Mouse (Mus musculus) CH12.LX (cell line): ENCODE results near the gene Herc1. TPM values are rescaled to one million over a fixed set of nuclear protein-coding genes. Genes with fewer than 3 reads are reported as not detected.

Experiments used
- DNase-seq: peaks from one replicate; pipeline ENCODE4 v3.0.0-alpha.2; 2013; ENCODE audit errors: extremely low read depth
- H3K27ac ChIP-seq: 2 replicates; pipeline ENCODE4 v1.5.1; 2012; ENCODE audit warnings: low read depth, mild to moderate bottlenecking, control low read depth, moderate library complexity; ENCODE audit not compliant: insufficient read depth
- H3K27me3 ChIP-seq: replicated peaks from 2 replicates; pipeline ENCODE3; 2012; ENCODE audit warnings: inconsistent platforms
- H3K36me3 ChIP-seq, 2 experiments: replicated peaks in 1 of 2; 2 replicates each; pipeline versions ENCODE3 to v1.6.1; 2012; ENCODE audit warnings: inconsistent platforms in 1 of 2, low read length in 1 of 2, mild to moderate bottlenecking in 1 of 2, mixed read lengths in 1 of 2, moderate library complexity in 1 of 2; ENCODE audit not compliant: control insufficient read depth in 1 of 2, insufficient read depth in 1 of 2
- H3K4me1 ChIP-seq, 2 experiments: 2 replicates each; pipeline ENCODE4 v1.6.1; 2012; ENCODE audit warnings: inconsistent platforms in 1 of 2, moderate library complexity in 1 of 2; ENCODE audit not compliant: insufficient read depth in 2 of 2, control insufficient read depth in 1 of 2
- H3K4me2 ChIP-seq: 2 replicates; pipeline ENCODE4 v1.6.1; 2012; ENCODE audit warnings: low read depth, mild to moderate bottlenecking, control low read depth; ENCODE audit not compliant: poor library complexity, insufficient read depth, severe bottlenecking
- H3K4me3 ChIP-seq, 3 experiments: fragments of 150-350 bp in 1 of 3; sonication (generic) in 1 of 3; replicated peaks in 1 of 3; 2 replicates each; pipeline versions ENCODE3 to v1.5.1; 2011 to 2012; ENCODE audit warnings: low read depth in 2 of 3, low read length in 2 of 3, mild to moderate bottlenecking in 2 of 3, moderate library complexity in 2 of 3, control low read depth in 1 of 3, improper control_type of control experiment in 1 of 3, inconsistent platforms in 1 of 3, mixed read lengths in 1 of 3; ENCODE audit not compliant: poor library complexity in 1 of 3
- H3K79me2 ChIP-seq: replicated peaks from 2 replicates; pipeline ENCODE4 v1.6.1; 2012; ENCODE audit warnings: mild to moderate bottlenecking, moderate library complexity; ENCODE audit not compliant: control insufficient read depth, poor library complexity, insufficient read depth, severe bottlenecking; ENCODE audit errors: extremely low read depth
- H3K9ac ChIP-seq: 2 replicates; pipeline ENCODE4 v1.6.1; 2012; ENCODE audit warnings: low read depth, mild to moderate bottlenecking, control low read depth, moderate library complexity; ENCODE audit not compliant: insufficient read depth
- H3K9me3 ChIP-seq: replicated peaks from 2 replicates; pipeline ENCODE3; 2012; ENCODE audit warnings: low read length, inconsistent platforms, mixed read lengths
- BHLHE40 ChIP-seq: IDR thresholded peaks from 2 replicates; pipeline ENCODE4 v1.6.1; 2011; ENCODE audit warnings: mild to moderate bottlenecking, low read depth, low read length, improper control_type of control experiment
- CHD2 ChIP-seq: IDR thresholded peaks from 2 replicates; pipeline ENCODE4 v1.6.1; 2011; ENCODE audit warnings: low read length, improper control_type of control experiment
- EP300 ChIP-seq: IDR thresholded peaks from 2 replicates; pipeline ENCODE4 v1.6.1; 2011; ENCODE audit warnings: low read length, improper control_type of control experiment
- GABPA ChIP-seq: IDR thresholded peaks from 2 replicates; pipeline ENCODE4 v1.6.1; 2012; ENCODE audit warnings: low read depth, low read length, improper control_type of control experiment, inconsistent platforms; ENCODE audit not compliant: insufficient replicate concordance
- MAFK ChIP-seq: IDR thresholded peaks from 2 replicates; pipeline ENCODE4 v1.6.1; 2011; ENCODE audit warnings: low read length, improper control_type of control experiment; ENCODE audit not compliant: insufficient replicate concordance
- MXI1 ChIP-seq: IDR thresholded peaks from 2 replicates; pipeline ENCODE4 v1.6.1; 2011; ENCODE audit warnings: mild to moderate bottlenecking, low read depth, low read length, improper control_type of control experiment
- MYC ChIP-seq: IDR thresholded peaks from 2 replicates; pipeline ENCODE4 v1.6.1; 2011; ENCODE audit warnings: low read depth, mild to moderate bottlenecking, improper control_type of control experiment, low read length
- NRF1 ChIP-seq: IDR thresholded peaks from 2 replicates; pipeline ENCODE4 v1.6.1; 2014; ENCODE audit warnings: low read depth, mild to moderate bottlenecking, inconsistent platforms, low read length, improper control_type of control experiment, moderate library complexity
- SMC3 ChIP-seq: IDR thresholded peaks from 2 replicates; pipeline ENCODE4 v1.6.1; 2011; ENCODE audit warnings: low read depth, low read length, improper control_type of control experiment
- USF2 ChIP-seq: conservative IDR thresholded peaks from 2 replicates; pipeline ENCODE4 v1.6.1; 2011; ENCODE audit warnings: low read depth, low read length, improper control_type of control experiment
- ZMIZ1 ChIP-seq: IDR thresholded peaks from 2 replicates; pipeline ENCODE4 v1.6.1; 2012; ENCODE audit warnings: low read depth, mild to moderate bottlenecking, inconsistent platforms, low read length, improper control_type of control experiment
- ZNF384 ChIP-seq: IDR thresholded peaks from 2 replicates; pipeline ENCODE4 v1.6.1; 2012; ENCODE audit warnings: low read depth, low read length, improper control_type of control experiment, inconsistent platforms
- dilution Hi-C: fragments of 300-500 bp; cut with MboI; formaldehyde crosslinking; loops from 2 replicates; pipeline ENCODE4 v1.14.3; 2020; ENCODE audit warnings: low sequenced_read_pairs; ENCODE audit not compliant: extremely low pct_unique_long_range_greater_than_20kb, extremely low pct_ligation_motif_present
- in situ Hi-C: fragments of 300-500 bp; cut with MboI; formaldehyde crosslinking; loops from 3 replicates; pipeline ENCODE4 v1.14.3; 2019; ENCODE audit warnings: low sequenced_read_pairs, low pct_ligation_motif_present, low pct_unique_long_range_greater_than_20kb, mixed read lengths
- polyA plus RNA-seq: library from polyadenylated mRNA; unstranded; fragments of >175 nt; gene quantifications from 2 replicates; pipeline ENCODE4 v1.2.1, GENCODE M21; 2012; ENCODE audit warnings: low read depth; ENCODE audit not compliant: insufficient read length
- total RNA-seq, 2 experiments: library from RNA; depleted of rRNA; stranded (reverse); fragments of 300-350 nt in 1 of 2; fragments of >200 nt in 1 of 2; gene quantifications; 2 replicates each; pipeline ENCODE4 v1.2.3; 2012 to 2014

The Herc1 gene
- total and polyA plus RNA-seq, 3 experiments, result 33.2 to 45.2 (median 42.1) TPM

- H3K4me1 ChIP-seq, result peaks cover 5 to 48% of the 10 kb centered on the region in 2 experiments
- no peak for DNase-seq
- H3K79me2 ChIP-seq, result no peaks in the 10 kb centered on the region
- dilution Hi-C loops, result no loop called here
- no peaks in the 10 kb centered on the region for H3K27me3 ChIP-seq
- H3K9ac ChIP-seq, result no peak overlapping the region
- no peak overlapping the region for H3K27ac ChIP-seq
- no peaks in the 10 kb centered on the region for H3K36me3 ChIP-seq
- H3K4me3 ChIP-seq, result no peak overlapping the region
- TF ChIP-seq CHD2, result no peak
- no peak for TF ChIP-seq SMC3
- TF ChIP-seq ZMIZ1, result no peak
- TF ChIP-seq USF2, result no peak
- no peak for TF ChIP-seq NRF1
- no peak for TF ChIP-seq ZNF384
- TF ChIP-seq, all 38 proteins: peak for 0
- in situ Hi-C loops, result loop anchor here (5.0 kb wide), 1 partner anchor 33 kb away; no protein-coding TSS in a partner anchor
- Histone ChIP-seq H3K4me2 (no peak overlapping the region), H3K9me3 (no peaks in the 10 kb centered on the region)
These were observed 9.7 kb upstream of the Herc1 start for GRCm38 (mm10) chr9:66340394-66341094.

GRCm38 (mm10) chr9:66347405-66348035, 2.7 kb upstream of the Herc1 start:
- TF ChIP-seq MYC, result no peak
- no peak for TF ChIP-seq MXI1
- no peak for TF ChIP-seq GABPA
- 0 out of 2 replicates have a peak, but pooled peaks have one; percentile 44 for TF ChIP-seq MAFK
- no peak for TF ChIP-seq EP300
- no peak for TF ChIP-seq SMC3
- TF ChIP-seq BHLHE40, result peak; percentile 53
- dilution Hi-C loops, result no loop called here
- Histone ChIP-seq H3K27ac (no peak overlapping the region), H3K4me3 (no peak overlapping the region), H3K4me2 (no peak overlapping the region), H3K9ac (no peak overlapping the region), H3K36me3 (no peaks in the 10 kb centered on the region), H3K9me3 (no peaks in the 10 kb centered on the region), H3K4me1 (peaks cover 0 to 36% of the 10 kb centered on the region in 2 experiments; a peak in 2 of 4 replicates), H3K27me3 (no peaks in the 10 kb centered on the region), H3K79me2 (peaks cover 18% of the 10 kb centered on the region)
- in situ Hi-C loops, result no loop called here
- no peak for DNase-seq
